Mouse (Mus musculus) spleen, adult 2 months (tissue): ENCODE results near the gene Det1.

Experiments
- CTCF ChIP-seq: fragments of 200-500 bp; IDR thresholded peaks from 2 replicates; pipeline ENCODE4 v1.5.1; 2011; ENCODE audit warnings: mild to moderate bottlenecking, inconsistent platforms; ENCODE audit not compliant: insufficient read depth, insufficient read length, insufficient replicate concordance; ENCODE audit errors: extremely low read depth
- POLR2A ChIP-seq: fragments of 200-500 bp; IDR thresholded peaks from 2 replicates; pipeline ENCODE4 v1.6.1; 2011; ENCODE audit warnings: low read depth, low read length, inconsistent platforms

- TF ChIP-seq CTCF = no peak
- no peak for TF ChIP-seq POLR2A
Observed at GRCm38 (mm10) chr7:78785906-78786305, 61.2 kb downstream of the Det1 start.
